24 mouse cellular contexts compared by ENCODE assay signal in the genomic region with DNA sequence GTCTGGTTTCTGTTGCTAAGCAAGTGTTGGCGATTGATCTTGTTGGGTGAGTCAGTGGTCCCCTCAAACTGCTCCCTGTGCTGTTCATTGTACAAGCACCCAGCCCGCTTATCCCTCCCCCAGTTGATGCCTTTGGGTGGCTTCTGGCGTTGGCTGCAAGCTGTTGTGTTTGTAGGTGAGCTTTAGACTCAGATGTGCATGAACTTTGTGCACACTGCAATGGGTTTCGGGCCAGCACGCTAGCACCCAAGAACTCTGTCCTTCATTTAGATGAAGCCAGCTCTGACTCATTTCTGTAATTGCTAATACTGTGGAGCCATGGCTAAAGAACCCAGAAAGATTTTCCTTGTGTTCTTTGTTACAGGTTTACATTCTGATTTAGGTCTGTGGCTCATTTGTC.
DNase-seq lines count a peak whose midpoint lies in the region; TF ChIP-seq lines count a peak whose summit lies in the region.
"Had no signal": no experiment of that assay in that cellular context is flagged by ENCODE, and none has a peak within 500 bp of the region (broad histone marks: within the 10 kb centered on the region; RNA-seq: fewer than 3 reads in every experiment).

No protein-coding gene starts in this region.

- TF ChIP-seq POLR2A in CH12.LX (IDR thresholded peaks at IDR 0.05; ENCODE audit: low read depth, low read length) (no peak), ES-Bruce4 (IDR thresholded peaks at IDR 0.05; ENCODE audit: insufficient read depth, low read length) (no peak)

- in situ Hi-C loops in CH12.LX (cut with MboI; ENCODE audit: low pct_ligation_motif_present, low pct_unique_long_range_greater_than_20kb, low sequenced_read_pairs): no loop called here

- TF ChIP-seq EP300 in CH12.LX (IDR thresholded peaks at IDR 0.05; ENCODE audit: low read length) (no peak), ES-Bruce4 (IDR thresholded peaks at IDR 0.05; ENCODE audit: insufficient read depth, low read depth, low read length) (no peak)

- no peak overlapping the region for H3K4me3 ChIP-seq in CH12.LX (replicated peaks in 1 of 3; ENCODE audit: low read depth in 2 of 3, low read length in 2 of 3, poor library complexity in 1 of 3)
- no peak overlapping the region for H3K4me3 ChIP-seq in ES-Bruce4 (ENCODE audit: low read depth, low read length)
- H3K4me3 ChIP-seq: embryonic facial prominence, embryonic 15.5 days; heart, embryonic 12.5 days; left cerebral cortex, adult 2 months; liver, embryonic 15.5 days; lung, embryonic 15.5 days; megakaryocyte, embryonic 14.5 days; midbrain, embryonic 13.5 days had no signal

- H3K9ac ChIP-seq in CH12.LX (ENCODE audit: insufficient read depth, low read depth): no peak overlapping the region
- H3K9ac ChIP-seq in ES-Bruce4 (ENCODE audit: low read depth, poor library complexity, severe bottlenecking): no peak overlapping the region
- H3K9ac ChIP-seq: embryonic facial prominence, embryonic 15.5 days; heart, embryonic 12.5 days; liver, embryonic 15.5 days; lung, embryonic 15.5 days; midbrain, embryonic 13.5 days had no signal

- H3K27me3 ChIP-seq in CH12.LX (replicated peaks): no peaks in the 10 kb centered on the region
- H3K27me3 ChIP-seq in ES-Bruce4 (ENCODE audit: control insufficient read depth, insufficient read depth, low read length, poor library complexity, severe bottlenecking): no peaks in the 10 kb centered on the region
- H3K27me3 ChIP-seq: embryonic facial prominence, embryonic 15.5 days; heart, embryonic 12.5 days; liver, embryonic 15.5 days; lung, embryonic 15.5 days; megakaryocyte, embryonic 14.5 days; midbrain, embryonic 13.5 days had no signal

- H3K27ac ChIP-seq in CH12.LX (ENCODE audit: insufficient read depth, low read depth): no peak overlapping the region
- H3K27ac ChIP-seq in ES-Bruce4 (ENCODE audit: insufficient read depth, low read length): 0 out of 2 replicates have a peak overlapping the region, but pooled peaks have one; percentile 24
- H3K27ac ChIP-seq: embryonic facial prominence, embryonic 15.5 days; left cerebral cortex, adult 2 months; liver, embryonic 15.5 days; lung, embryonic 15.5 days; midbrain, embryonic 13.5 days had no signal

- H3K79me2 ChIP-seq in CH12.LX (replicated peaks; ENCODE audit: control insufficient read depth, extremely low read depth, insufficient read depth, poor library complexity, severe bottlenecking): peaks cover 17% of the 10 kb centered on the region

- TF ChIP-seq CTCF in CH12.LX (conservative IDR thresholded peaks at IDR 0.05 in 1 of 2, IDR thresholded peaks at IDR 0.05 in 1 of 2; ENCODE audit: low read depth in 2 of 2, low read length in 2 of 2) (no peak), ES-Bruce4 (IDR thresholded peaks at IDR 0.05; ENCODE audit: low read depth, low read length) (no peak)

- no peak for TF ChIP-seq RAD21 in CH12.LX (IDR thresholded peaks at IDR 0.05; ENCODE audit: low read depth, low read length)

- dilution Hi-C loops in CH12.LX (cut with MboI; ENCODE audit: extremely low pct_ligation_motif_present, extremely low pct_unique_long_range_greater_than_20kb, low sequenced_read_pairs): no loop called here

- H3K9me3 ChIP-seq in CH12.LX (replicated peaks; ENCODE audit: low read length): no peaks in the 10 kb centered on the region
- no peaks in the 10 kb centered on the region for H3K9me3 ChIP-seq in ES-Bruce4 (replicated peaks; ENCODE audit: control insufficient read depth, insufficient read depth, low read length, poor library complexity, severe bottlenecking)
- H3K9me3 ChIP-seq: embryonic facial prominence, embryonic 15.5 days; heart, embryonic 12.5 days; liver, embryonic 15.5 days; lung, embryonic 15.5 days; megakaryocyte, embryonic 14.5 days; midbrain, embryonic 13.5 days had no signal

- no peak overlapping the region for H3K4me2 ChIP-seq in CH12.LX (ENCODE audit: insufficient read depth, low read depth, poor library complexity, severe bottlenecking)
- H3K4me2 ChIP-seq: embryonic facial prominence, embryonic 15.5 days; heart, embryonic 12.5 days; liver, embryonic 15.5 days; lung, embryonic 15.5 days; midbrain, embryonic 13.5 days had no signal

- intact Hi-C loops in heart, postnatal 10 days (cut with DNase I): no loop called here

- H3K4me1 ChIP-seq in CH12.LX (ENCODE audit: control insufficient read depth in 1 of 2, insufficient read depth in 2 of 2) (peaks cover 29 to 55% of the 10 kb centered on the region in 2 experiments), ES-Bruce4 (ENCODE audit: control insufficient read depth, insufficient read depth, low read length) (peaks cover 11% of the 10 kb centered on the region)
- H3K4me1 ChIP-seq: liver, embryonic 15.5 days; lung, embryonic 15.5 days; midbrain, embryonic 13.5 days had no signal

- DNase-seq in heart, adult 11 months: peak; percentile 88
- no peak for DNase-seq in heart, postnatal 10 days
- DNase-seq in kidney, postnatal 36 days: peak; percentile 44 to 55
- DNase-seq in kidney, adult 11 months: no peak
- no peak for DNase-seq in CH12.LX (ENCODE audit: extremely low read depth)
- no peak for DNase-seq in retina, postnatal 1 day
- DNase-seq: B cell, adult 2 months; cerebellum, adult 9-10 months; gastrocnemius, postnatal 10 days; heart, adult 18-20 months; heart, postnatal 14 days; layer of hippocampus, adult 9-11 months; lung, postnatal 36 days; right cerebral cortex, postnatal 25 days; spleen, adult 18-20 months; thymus, postnatal 14 days had no signal

- H3K36me3 ChIP-seq in CH12.LX (replicated peaks in 1 of 2; ENCODE audit: control insufficient read depth in 1 of 2, insufficient read depth in 1 of 2, low read length in 1 of 2) (peaks cover 3 to 44% of the 10 kb centered on the region in 2 experiments), ES-Bruce4 (ENCODE audit: control insufficient read depth, insufficient read depth, low read length, poor library complexity, severe bottlenecking) (no peaks in the 10 kb centered on the region)
- H3K36me3 ChIP-seq: embryonic facial prominence, embryonic 15.5 days; lung, embryonic 15.5 days; midbrain, embryonic 13.5 days had no signal

TF ChIP-seq in CH12.LX, 34 proteins besides CTCF, POLR2A, EP300 and RAD21:
- TF ChIP-seq JUND (conservative IDR thresholded peaks at IDR 0.05; ENCODE audit: low read depth, low read length) (peak; percentile 55; the same call in 1 of the 2 replicates), CHD2 (IDR thresholded peaks at IDR 0.05; ENCODE audit: low read length) (no peak), IRF4 (IDR thresholded peaks at IDR 0.05; ENCODE audit: low read depth, low read length) (peak; percentile 49; the same call in 1 of the 2 replicates), ZNF384 (IDR thresholded peaks at IDR 0.05; ENCODE audit: low read depth, low read length) (no peak)

Comparison
In these comparisons a context has a peak if more than half of its experiments do, and no peak if none do; other contexts are left out.
1. DNase-seq: peak in heart, adult 11 months (single experiment) and kidney, postnatal 36 days (2 of 2); none in heart, postnatal 10 days (0 of 2), kidney, adult 11 months (single experiment), CH12.LX (single experiment) and retina, postnatal 1 day (single experiment).